Mouse (Mus musculus) heart, adult 2 months (tissue): ENCODE measurements around the gene Ly9. TPM values are rescaled to one million over a fixed set of nuclear protein-coding genes. Genes with fewer than 3 reads are reported as not detected.

Experiments
- DNase-seq, 2 experiments: peaks; one replicate each; pipeline ENCODE4 v3.0.0; 2021
- H3K27ac ChIP-seq: fragments of 200-600 bp; 2 replicates; pipeline ENCODE4 v1.8.1; 2022
- H3K27me3 ChIP-seq: fragments of 200-500 bp; 2 replicates; pipeline ENCODE4 v1.6.1; 2012; ENCODE audit warnings: mild to moderate bottlenecking, low read length, inconsistent platforms, mixed read lengths; ENCODE audit not compliant: control insufficient read depth, insufficient read depth
- H3K36me3 ChIP-seq: fragments of 200-500 bp; 2 replicates; pipeline ENCODE4 v1.6.1; 2012; ENCODE audit warnings: low read length, inconsistent platforms; ENCODE audit not compliant: control insufficient read depth, insufficient read depth
- H3K4me1 ChIP-seq: fragments of 200-500 bp; 2 replicates; pipeline ENCODE4 v1.6.1; 2011; ENCODE audit warnings: low read length; ENCODE audit not compliant: control insufficient read depth, insufficient read depth
- H3K4me3 ChIP-seq: fragments of 200-600 bp; 2 replicates; pipeline ENCODE4 v1.8.1; 2022
- H3K79me2 ChIP-seq: fragments of 200-500 bp; replicated peaks from 2 replicates; pipeline ENCODE4 v1.6.1; 2012; ENCODE audit warnings: mild to moderate bottlenecking, inconsistent platforms, low read length, moderate library complexity, mixed read lengths; ENCODE audit not compliant: control insufficient read depth, insufficient read depth
- H3K9ac ChIP-seq: fragments of 200-500 bp; 2 replicates; pipeline ENCODE4 v1.6.1; 2012; ENCODE audit warnings: low read depth, mild to moderate bottlenecking, control low read depth, inconsistent platforms, low read length, mixed read lengths
- CTCF ChIP-seq: fragments of 200-600 bp; IDR thresholded peaks from 2 replicates; pipeline ENCODE4 v1.8.1; 2022; ENCODE audit warnings: antibody characterized with exemption, mild to moderate bottlenecking, moderate library complexity
- EP300 ChIP-seq: fragments of 200-500 bp; IDR thresholded peaks from 2 replicates; pipeline ENCODE4 v1.6.1; 2011; ENCODE audit warnings: low read depth, low read length, control low read depth; ENCODE audit not compliant: insufficient read depth
- POLR2A ChIP-seq: fragments of 200-500 bp; IDR thresholded peaks from 2 replicates; pipeline ENCODE4 v1.6.1; 2011; ENCODE audit warnings: mild to moderate bottlenecking, low read depth, low read length, control low read depth; ENCODE audit not compliant: insufficient read depth
- WGBS: fragments of 180-500 bp; shearing (Covaris S2); methylation state at CpG from one replicate; pipeline ENCODE4 v1.1.7; 2018; 5-methylcytosine and 5-hydroxymethylcytosine counted together
- intact Hi-C: fragments of 180-260 bp; cut with DNase I; formaldehyde crosslinking; loops from one replicate; pipeline ENCODE4 v1.15.1; 2025
- polyA plus RNA-seq: library from polyadenylated mRNA; depleted of rRNA; stranded (reverse); fragments of >200 nt; gene quantifications from 2 replicates; pipeline ENCODE4 v1.2.3, GENCODE M21; 2012
- total RNA-seq, 2 experiments: library from RNA; stranded (reverse); gene quantifications; 2 replicates each; pipeline ENCODE4 v1.2.3; 2021

Ly9 gene
- total and polyA plus RNA-seq, 3 experiments: 0.36 to 0.74 (median 0.60) TPM

GRCm38 (mm10) chr1:171561639-171562225 is 45.5 kb downstream of the Ly9 start:
- H3K36me3 ChIP-seq: no peaks in the 10 kb centered on the region
- peak in 1 of 2 experiments; percentile 13 for DNase-seq
- WGBS: 52% methylated on average over 8 of the region's 11 CpGs
- H3K4me3 ChIP-seq: no peak overlapping the region
- no peak overlapping the region for H3K9ac ChIP-seq
- intact Hi-C loops: no loop called here
- no peaks in the 10 kb centered on the region for H3K27me3 ChIP-seq
- no peak overlapping the region for H3K27ac ChIP-seq
- H3K79me2 ChIP-seq: no peaks in the 10 kb centered on the region
- no peaks in the 10 kb centered on the region for H3K4me1 ChIP-seq
- TF ChIP-seq POLR2A (no peak), EP300 (no peak), CTCF (no peak)

GRCm38 (mm10) chr1:171561200-171561599 is 46.0 kb downstream of the Ly9 start:
- Histone ChIP-seq H3K9ac (no peak overlapping the region), H3K27ac (no peak overlapping the region), H3K4me1 (no peaks in the 10 kb centered on the region), H3K4me3 (no peak overlapping the region), H3K27me3 (no peaks in the 10 kb centered on the region), H3K79me2 (no peaks in the 10 kb centered on the region), H3K36me3 (no peaks in the 10 kb centered on the region)
- intact Hi-C loops: no loop called here
- TF ChIP-seq POLR2A (no peak), EP300 (no peak), CTCF (no peak)
- peak in 1 of 2 experiments; percentile 27 for DNase-seq
- 83% methylated on average over 1 of the region's 1 CpGs for WGBS

- Histone ChIP-seq H3K9ac (no peak overlapping the region), H3K4me1 (no peaks in the 10 kb centered on the region), H3K27ac (no peak overlapping the region), H3K27me3 (no peaks in the 10 kb centered on the region), H3K36me3 (no peaks in the 10 kb centered on the region), H3K4me3 (no peak overlapping the region), H3K79me2 (no peaks in the 10 kb centered on the region)
- intact Hi-C loops: no loop called here
- DNase-seq: no peak
- WGBS: 39% methylated on average over 2 of the region's 2 CpGs
- TF ChIP-seq CTCF (no peak), EP300 (no peak), POLR2A (no peak)
Observed at GRCm38 (mm10) chr1:171560262-171560661, 46.9 kb downstream of the Ly9 start.

GRCm38 (mm10) chr1:171558898-171559297 is 48.3 kb downstream of the Ly9 start, which contains the start of gene Cd244a:
Cd244a (plus strand) TSS chr1:171559193.
- H3K79me2 ChIP-seq: no peaks in the 10 kb centered on the region
- no peak within 1 kb of the TSS for H3K9ac ChIP-seq
- intact Hi-C loops: no loop called here
- DNase-seq: peak in 1 of 2 experiments; percentile 31
- H3K27me3 ChIP-seq: no peaks in the 10 kb centered on the region
- WGBS: 66% methylated on average over 4 of the region's 4 CpGs
- H3K4me1 ChIP-seq: no peaks in the 10 kb centered on the region
- no peak within 1 kb of the TSS for H3K4me3 ChIP-seq
- TF ChIP-seq EP300 (no peak), POLR2A (no peak), CTCF (no peak)
- H3K27ac ChIP-seq: no peak within 1 kb of the TSS
- no peaks in the 10 kb centered on the region for H3K36me3 ChIP-seq

- peaks cover 3% of the 10 kb centered on the region for H3K4me1 ChIP-seq
- H3K4me3 ChIP-seq: no peak overlapping the region
- no peaks in the 10 kb centered on the region for H3K79me2 ChIP-seq
- no peak overlapping the region for H3K27ac ChIP-seq
- no peak overlapping the region for H3K9ac ChIP-seq
- H3K36me3 ChIP-seq: no peaks in the 10 kb centered on the region
- no peak for TF ChIP-seq EP300
- TF ChIP-seq POLR2A: no peak
- TF ChIP-seq CTCF: no peak
- intact Hi-C loops: no loop called here
- no peak for DNase-seq
- 73% methylated on average over 6 of the region's 6 CpGs for WGBS
- H3K27me3 ChIP-seq: no peaks in the 10 kb centered on the region
Observed at GRCm38 (mm10) chr1:171558407-171558806, 48.8 kb downstream of the Ly9 start.

GRCm38 (mm10) chr1:171556366-171556765 is 50.8 kb downstream of the Ly9 start:
- H3K36me3 ChIP-seq: no peaks in the 10 kb centered on the region
- no peak for DNase-seq
- no peak overlapping the region for H3K27ac ChIP-seq
- intact Hi-C loops: no loop called here
- H3K27me3 ChIP-seq: no peaks in the 10 kb centered on the region
- H3K79me2 ChIP-seq: no peaks in the 10 kb centered on the region
- H3K9ac ChIP-seq: no peak overlapping the region
- H3K4me3 ChIP-seq: no peak overlapping the region
- TF ChIP-seq EP300 (no peak), POLR2A (no peak), CTCF (no peak)
- 73% methylated on average over 2 of the region's 2 CpGs for WGBS
- H3K4me1 ChIP-seq: peaks cover 4% of the 10 kb centered on the region
